Mouse (Mus musculus) G1E (cell line): ENCODE results near the gene Ss18l2.

Experiments used
- CTCF ChIP-seq: IDR thresholded peaks from 2 replicates; pipeline ENCODE4 v1.5.1; 2012; ENCODE audit warnings: low read depth, low read length, inconsistent platforms, mixed read lengths
- TAL1 ChIP-seq: conservative IDR thresholded peaks from 2 replicates; pipeline ENCODE4 v1.6.1; 2012; ENCODE audit warnings: low read depth, low read length, inconsistent platforms, mixed read lengths

DNA sequence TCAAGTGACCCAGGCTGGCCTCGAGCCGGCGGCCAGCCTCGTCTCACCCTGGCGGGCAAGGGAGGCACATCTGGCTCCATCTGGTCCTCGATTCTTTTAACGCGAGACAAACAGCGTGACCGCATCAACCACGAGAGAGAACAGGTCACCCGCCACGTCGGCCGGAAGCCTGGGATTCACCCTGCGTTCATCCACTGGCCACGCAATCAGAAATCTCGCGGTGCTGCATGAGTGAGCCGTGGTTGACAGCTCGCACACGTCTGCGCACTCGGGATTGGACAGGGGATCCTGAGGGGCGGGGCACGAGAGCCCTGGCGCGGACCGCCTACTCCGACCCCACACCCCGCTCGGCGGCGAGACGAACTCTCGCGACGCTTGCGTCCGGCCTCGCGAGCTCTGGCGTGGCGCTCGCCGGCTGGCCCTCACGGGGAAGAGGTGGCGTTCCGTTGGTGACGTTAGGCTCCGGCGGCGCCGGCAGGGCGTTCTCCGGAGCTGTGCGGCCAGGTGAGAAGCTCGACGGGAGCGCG, 8.7 kb downstream of the Ss18l2 start, which contains the start of gene Nktr:
- TF ChIP-seq CTCF = no peak
- no peak for TF ChIP-seq TAL1
